Mouse (Mus musculus) layer of hippocampus, adult 9-11 months (tissue): ENCODE measurements at regions not wholly inside any gene's neighbourhood (a gene's known extent, or its start where the extent isn't known, plus 50 kb on each side); places are given as distances from the start of the nearest gene placed in this dataset.

Source experiments
- DNase-seq: peaks from one replicate; pipeline ENCODE4 v3.0.0; 2022

DNA sequence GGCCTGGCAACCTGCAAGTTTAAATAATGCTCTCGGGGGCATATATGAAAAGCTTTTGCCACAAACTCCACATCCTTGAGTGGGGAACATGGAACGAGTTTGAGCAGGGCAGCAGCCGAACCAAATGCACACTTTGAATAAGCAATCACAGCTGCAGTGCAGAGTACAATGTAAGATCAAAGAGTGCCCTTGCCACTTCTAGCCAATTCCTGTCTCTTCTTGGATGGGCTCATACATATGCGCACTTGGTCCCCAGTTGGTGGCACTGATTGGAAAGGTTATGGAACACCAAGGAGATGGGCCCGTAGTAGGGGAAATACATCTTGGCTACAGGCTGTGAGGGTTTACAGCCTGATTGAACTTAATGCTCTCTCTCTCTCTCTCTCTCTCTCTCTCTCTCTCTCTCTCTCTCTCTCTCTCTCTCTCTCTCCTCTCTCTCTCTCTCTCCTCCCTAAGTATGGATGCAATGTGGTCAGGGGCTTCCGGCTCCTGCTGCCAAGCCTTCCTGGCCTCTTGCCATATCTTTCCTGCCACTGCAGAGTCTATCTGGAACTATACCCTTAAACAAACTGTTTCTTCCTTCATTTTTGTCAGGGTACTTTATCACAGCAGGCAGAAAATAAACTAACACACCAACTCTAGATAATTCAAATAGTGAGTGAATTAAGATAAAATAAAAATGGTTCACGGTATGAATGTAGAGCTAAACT, 88.6 kb upstream of the Mbnl3 start:
- DNase-seq: no peak

DNA sequence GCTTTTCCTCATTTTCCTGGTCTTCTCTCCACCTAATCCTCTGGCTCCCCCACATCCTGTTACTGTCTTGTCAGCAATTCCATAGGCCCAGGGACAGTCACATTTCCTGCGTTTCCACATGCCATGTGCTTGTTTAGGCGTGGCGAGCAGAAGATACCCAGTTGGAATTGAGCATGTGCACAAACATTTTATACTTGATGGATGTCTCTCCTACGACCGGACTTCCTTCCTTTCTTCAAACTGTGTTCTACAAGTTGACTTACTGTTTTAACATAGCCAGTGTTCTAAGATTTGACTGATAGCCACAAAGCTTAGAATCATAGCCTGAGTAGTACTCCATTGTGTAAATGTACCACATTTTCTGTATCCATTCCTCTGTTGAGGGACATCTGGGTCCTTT, 86.0 kb upstream of the Mbnl3 start:
- no peak for DNase-seq

DNA sequence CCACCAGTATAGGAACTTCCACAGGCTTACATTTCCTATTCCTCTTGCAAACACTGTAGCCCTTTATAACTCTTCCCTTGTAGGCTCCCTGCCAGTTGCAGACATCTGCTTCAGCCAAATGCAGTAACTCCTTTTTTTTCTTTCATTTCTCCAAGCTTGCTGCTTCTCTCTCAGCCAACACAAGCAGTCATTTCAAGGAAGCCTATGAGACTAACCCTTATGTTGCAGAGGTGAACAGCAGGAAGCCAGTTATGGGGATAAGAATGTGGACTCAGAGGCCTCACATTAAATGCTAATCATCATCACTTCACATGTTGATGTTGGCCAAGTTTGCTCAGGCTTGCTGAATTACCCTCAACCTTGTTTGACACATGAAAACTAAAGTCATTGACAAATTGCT, 71.9 kb upstream of the Mbnl3 start:
- peak; percentile 2 for DNase-seq

DNA sequence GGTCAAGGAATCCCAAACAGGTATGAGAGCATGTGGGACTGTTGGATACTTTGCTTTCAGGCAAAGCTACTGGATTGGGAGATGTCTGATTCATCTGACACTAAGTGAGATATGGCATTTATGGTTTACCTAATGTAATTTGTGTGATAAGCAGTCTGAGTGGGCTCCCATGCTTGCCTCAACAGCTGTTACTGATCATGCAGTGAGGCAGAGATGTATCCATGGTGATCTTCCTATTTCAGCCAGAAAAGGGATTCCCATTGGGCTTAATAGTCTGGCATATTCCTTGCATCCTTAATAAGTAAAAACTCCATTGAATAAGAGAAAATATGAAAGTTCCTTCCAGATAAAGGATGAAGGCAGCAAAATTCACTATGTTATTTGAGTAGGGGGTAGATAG, 58.4 kb upstream of the Mbnl3 start:
- no peak for DNase-seq
